8 mouse cellular contexts compared by ENCODE assay signal in genomic region chr6:37419445-37419941, GRCm38 (mm10). TPM values are rescaled to one million over a fixed set of nuclear protein-coding genes. Genes with fewer than 3 reads are reported as not detected.
DNase-seq lines count a peak whose midpoint lies in the region; ATAC-seq and TF ChIP-seq lines count a peak whose summit lies in the region.

No protein-coding gene starts in this region.

- H3K27me3 ChIP-seq in kidney, adult 2 months (replicated peaks; ENCODE audit: control insufficient read depth, insufficient read depth, low read length), result no peaks in the 10 kb centered on the region
- no peaks in the 10 kb centered on the region for H3K27me3 ChIP-seq in intestine, postnatal 0 days (replicated peaks; ENCODE audit: control insufficient read depth, insufficient read depth, low read length)
- H3K27me3 ChIP-seq in liver, postnatal 0 days (ENCODE audit: insufficient read depth, low read length), result no peaks in the 10 kb centered on the region

- no peak for DNase-seq in kidney, adult 2 months
- no peak for DNase-seq in kidney, postnatal 25 days
- no peak for DNase-seq in liver, postnatal 0 days
- no peak for DNase-seq in T-cell, adult 2 months (ENCODE audit: low spot score)

- H3K9ac ChIP-seq in intestine, postnatal 0 days (ENCODE audit: low read depth, low read length), result no peak overlapping the region
- H3K9ac ChIP-seq in liver, postnatal 0 days (replicated peaks), result no peak overlapping the region

- no peaks in the 10 kb centered on the region; the same call in 1 of the 2 replicates for H3K36me3 ChIP-seq in kidney, adult 2 months (ENCODE audit: control insufficient read depth, insufficient read depth, low read length)
- H3K36me3 ChIP-seq in intestine, postnatal 0 days (ENCODE audit: control insufficient read depth, insufficient read depth), result 0 out of 2 replicates have a peak, but pooled peaks cover 3% of the 10 kb centered on the region
- H3K36me3 ChIP-seq in liver, postnatal 0 days (replicated peaks; ENCODE audit: insufficient read depth, low read length), result 0 out of 2 replicates have a peak, but pooled peaks cover 4% of the 10 kb centered on the region

- no peak overlapping the region for H3K4me3 ChIP-seq in kidney, adult 2 months (ENCODE audit: insufficient read depth, low read depth, low read length)
- peak overlapping the region; percentile 9 for H3K4me3 ChIP-seq in bone marrow, adult 2 months (replicated peaks; ENCODE audit: control insufficient read depth, low read depth, low read length)
- H3K4me3 ChIP-seq in intestine, postnatal 0 days (ENCODE audit: low read depth, low read length), result no peak overlapping the region
- no peak overlapping the region for H3K4me3 ChIP-seq in liver, postnatal 0 days (ENCODE audit: low read depth, low read length)

- peaks cover 68% of the 10 kb centered on the region for H3K4me1 ChIP-seq in kidney, adult 2 months (ENCODE audit: control insufficient read depth, insufficient read depth, low read length)
- H3K4me1 ChIP-seq in bone marrow, adult 2 months (ENCODE audit: control insufficient read depth, insufficient read depth, low read length), result no peaks in the 10 kb centered on the region; the same call in 1 of the 2 replicates
- H3K4me1 ChIP-seq in intestine, postnatal 0 days (replicated peaks; ENCODE audit: control insufficient read depth, insufficient read depth, low read length), result no peaks in the 10 kb centered on the region; the same call in none of the 2 replicates
- peaks cover 6% of the 10 kb centered on the region; the same call in 1 of the 2 replicates for H3K4me1 ChIP-seq in liver, postnatal 0 days (ENCODE audit: insufficient read depth)

- ATAC-seq in granulocyte monocyte progenitor cell, adult 5-6 weeks (replicated peaks; ENCODE audit: poor library complexity, severe bottlenecking), result peak; percentile 34
- no peak for ATAC-seq in intestine, postnatal 0 days
- 0 out of 2 replicates have a peak, but pooled peaks have one; percentile 31 for ATAC-seq in liver, postnatal 0 days
- ATAC-seq in megakaryocyte-erythroid progenitor cell, adult 5-6 weeks (replicated peaks; ENCODE audit: low FRiP score, low TSS enrichment, poor library complexity, severe bottlenecking), result no peak

- H3K9me3 ChIP-seq in intestine, postnatal 0 days (ENCODE audit: control insufficient read depth), result no peaks in the 10 kb centered on the region
- no peaks in the 10 kb centered on the region for H3K9me3 ChIP-seq in liver, postnatal 0 days (ENCODE audit: low read length)

- 54% methylated on average over 17 of the region's 17 CpGs for WGBS in kidney, adult 2 months
- WGBS in bone marrow, adult 2 months, result 45% methylated on average over 17 of the region's 17 CpGs
- WGBS in intestine, postnatal 0 days, result 72% methylated on average over 17 of the region's 17 CpGs
- whole genome bisulfite sequencing in liver, postnatal 0 days (ENCODE audit: insufficient replicate concordance), result 61% methylated on average over 17 of the region's 17 CpGs

- no peak for TF ChIP-seq EP300 in liver, postnatal 0 days (IDR thresholded peaks at IDR 0.05; ENCODE audit: low read depth)

- TF ChIP-seq CTCF in kidney, adult 2 months (conservative IDR thresholded peaks at IDR 0.05; ENCODE audit: insufficient read depth, insufficient read length, low read depth, low read length), result no peak
- TF ChIP-seq CTCF in bone marrow, adult 2 months (IDR thresholded peaks at IDR 0.05; ENCODE audit: control insufficient read depth, insufficient read depth, low read length), result no peak
- TF ChIP-seq CTCF in intestine, postnatal 0 days (IDR thresholded peaks at IDR 0.05; ENCODE audit: low read depth), result no peak
- no peak for TF ChIP-seq CTCF in liver, postnatal 0 days (IDR thresholded peaks at IDR 0.05; ENCODE audit: low read depth)

- no peak for TF ChIP-seq POLR2A in kidney, adult 2 months (IDR thresholded peaks at IDR 0.05; ENCODE audit: low read depth, low read length)
- TF ChIP-seq POLR2A in bone marrow, adult 2 months (IDR thresholded peaks at IDR 0.05; ENCODE audit: borderline replicate concordance, control insufficient read depth, low read depth, low read length), result no peak

- peak overlapping the region; percentile 27 for H3K4me2 ChIP-seq in intestine, postnatal 0 days (replicated peaks; ENCODE audit: low read depth)
- H3K4me2 ChIP-seq in liver, postnatal 0 days (ENCODE audit: low read depth, low read length), result peak overlapping the region; percentile 38

- H3K27ac ChIP-seq in kidney, adult 2 months (ENCODE audit: insufficient read depth, low read depth, low read length), result peak overlapping the region; percentile 36
- peak overlapping the region; percentile 68; the same call in 1 of the 2 replicates for H3K27ac ChIP-seq in bone marrow, adult 2 months (ENCODE audit: control insufficient read depth, insufficient read depth, low read depth, low read length, poor library complexity)
- peak overlapping the region; percentile 54; the same call in 1 of the 2 replicates for H3K27ac ChIP-seq in intestine, postnatal 0 days (ENCODE audit: low read depth, low read length)
- no peak overlapping the region for H3K27ac ChIP-seq in liver, postnatal 0 days (ENCODE audit: low read depth)

RNA-seq across cellular contexts. Expression of gene Creb3l2, which starts 22.5 kb away (rescaled TPM):
- 23.3 and 25.0 TPM in 2 replicates for polyA plus RNA-seq in kidney, adult 2 months (2012; rRNA removed)
- polyA plus RNA-seq in bone marrow, adult 2 months (2011; ENCODE audit: insufficient read depth, insufficient read length, low replicate concordance, missing spikeins), result 3.2 and 8.2 TPM in 2 replicates
- 12.1 and 12.4 TPM in 2 replicates for total RNA-seq in granulocyte monocyte progenitor cell, adult 5-6 weeks (2014; fragmentation: Nextera tagmentation)
- 3.9 and 4.2 TPM in 2 replicates for total RNA-seq in granulocyte monocyte progenitor cell, adult 5-6 weeks (2017)
- polyA plus RNA-seq in intestine, postnatal 0 days (2015; fragmentation: Nextera tagmentation; extraction: Ambion mirVana), result 9.9 and 10.0 TPM in 2 replicates
- polyA plus RNA-seq in liver, postnatal 0 days (2015; fragmentation: Nextera tagmentation; extraction: Ambion mirVana), result 2.1 TPM in 2 replicates
- 15.3 and 18.3 TPM in 2 replicates for total RNA-seq in megakaryocyte-erythroid progenitor cell, adult 5-6 weeks (2014; fragmentation: Nextera tagmentation)
- total RNA-seq in megakaryocyte-erythroid progenitor cell, adult 5-6 weeks (2017), result 3.4 and 7.3 TPM in 2 replicates

Comparison
In these comparisons a context has a peak if more than half of its experiments do, and no peak if none do; other contexts are left out.
1. ATAC-seq: peak in granulocyte monocyte progenitor cell, adult 5-6 weeks (single experiment) and liver, postnatal 0 days (single experiment); none in intestine, postnatal 0 days (single experiment) and megakaryocyte-erythroid progenitor cell, adult 5-6 weeks (single experiment).